ENCODE assay signal across 15 mouse cellular contexts in genomic region chr10:109764412-109765101, GRCm38 (mm10).
DNase-seq lines count a peak whose midpoint lies in the region; ATAC-seq and TF ChIP-seq lines count a peak whose summit lies in the region.
"Had no signal": no experiment of that assay in that cellular context is flagged by ENCODE, and none has a peak within 500 bp of the region (broad histone marks: within the 10 kb centered on the region; RNA-seq: fewer than 3 reads in every experiment).

No protein-coding gene starts in this region.

- no peak overlapping the region for H3K4me3 ChIP-seq in forebrain, embryonic 16.5 days (replicated peaks; ENCODE audit: low read length)
- no peak overlapping the region for H3K4me3 ChIP-seq in forebrain, embryonic 12.5 days (replicated peaks)
- H3K4me3 ChIP-seq in testis, adult 2 months (ENCODE audit: control insufficient read depth, low read depth, low read length), result peak overlapping the region; percentile 8
- H3K4me3 ChIP-seq: embryonic facial prominence, embryonic 12.5 days; heart, embryonic 13.5 days; hindbrain, embryonic 12.5 days had no signal

- H3K4me1 ChIP-seq in forebrain, embryonic 16.5 days (replicated peaks; ENCODE audit: control insufficient read depth, insufficient read depth, low read length), result no peaks in the 10 kb centered on the region
- H3K4me1 ChIP-seq in forebrain, embryonic 12.5 days, result no peaks in the 10 kb centered on the region
- H3K4me1 ChIP-seq in testis, adult 2 months (ENCODE audit: control insufficient read depth, insufficient read depth, low read length), result no peaks in the 10 kb centered on the region
- H3K4me1 ChIP-seq: embryonic facial prominence, embryonic 12.5 days; heart, embryonic 13.5 days; hindbrain, embryonic 12.5 days had no signal

- H3K4me2 ChIP-seq in forebrain, embryonic 16.5 days (ENCODE audit: low read length), result no peak overlapping the region
- no peak overlapping the region for H3K4me2 ChIP-seq in forebrain, embryonic 12.5 days
- H3K4me2 ChIP-seq: embryonic facial prominence, embryonic 12.5 days; heart, embryonic 13.5 days; hindbrain, embryonic 12.5 days had no signal

- 0 out of 2 replicates have a peak, but pooled peaks have one; percentile 23 for ATAC-seq in forebrain, embryonic 16.5 days
- ATAC-seq in forebrain, embryonic 12.5 days (ENCODE audit: low FRiP score), result no peak
- ATAC-seq in megakaryocyte progenitor cell, adult 5-6 weeks (replicated peaks; ENCODE audit: poor library complexity), result no peak
- ATAC-seq: intestine, postnatal 0 days; liver, postnatal 0 days had no signal

- 70% methylated on average over 18 of the region's 18 CpGs for WGBS in forebrain, embryonic 16.5 days
- WGBS in forebrain, embryonic 12.5 days, result 83% methylated on average over 18 of the region's 18 CpGs

- H3K27me3 ChIP-seq in forebrain, embryonic 16.5 days (replicated peaks; ENCODE audit: control insufficient read depth, insufficient read depth, low read length), result no peaks in the 10 kb centered on the region
- H3K27me3 ChIP-seq in forebrain, embryonic 12.5 days, result no peaks in the 10 kb centered on the region
- no peaks in the 10 kb centered on the region for H3K27me3 ChIP-seq in testis, adult 2 months (ENCODE audit: control insufficient read depth, insufficient read depth, low read length)
- H3K27me3 ChIP-seq: embryonic facial prominence, embryonic 12.5 days; heart, embryonic 13.5 days; hindbrain, embryonic 12.5 days had no signal

- H3K9ac ChIP-seq in forebrain, embryonic 16.5 days (replicated peaks; ENCODE audit: low read depth, low read length), result no peak overlapping the region
- no peak overlapping the region for H3K9ac ChIP-seq in forebrain, embryonic 12.5 days
- H3K9ac ChIP-seq: embryonic facial prominence, embryonic 12.5 days; heart, embryonic 13.5 days; hindbrain, embryonic 12.5 days; liver, postnatal 0 days had no signal

- no peak for TF ChIP-seq CTCF in testis, adult 2 months (IDR thresholded peaks at IDR 0.05; ENCODE audit: control insufficient read depth, insufficient read depth, insufficient replicate concordance, low read depth, low read length)

- peak; percentile 25 to 31 for DNase-seq in left cerebral cortex, adult 18-20 months (ENCODE audit: low spot score in 2 of 2)
- no peak for DNase-seq in left cerebral cortex, adult 11 months (ENCODE audit: low spot score)
- DNase-seq in testis, postnatal 10 days (ENCODE audit: low spot score), result no peak
- DNase-seq: adrenal gland, postnatal 10 days; gastrocnemius, postnatal 36 days; liver, postnatal 0 days had no signal

- H3K27ac ChIP-seq in forebrain, embryonic 16.5 days (ENCODE audit: low read length), result no peak overlapping the region
- H3K27ac ChIP-seq in forebrain, embryonic 12.5 days, result no peak overlapping the region
- no peak overlapping the region for H3K27ac ChIP-seq in testis, adult 2 months (ENCODE audit: control insufficient read depth, insufficient read depth, low read depth, low read length)
- H3K27ac ChIP-seq: embryonic facial prominence, embryonic 12.5 days; heart, embryonic 13.5 days; hindbrain, embryonic 12.5 days had no signal

- H3K36me3 ChIP-seq in forebrain, embryonic 16.5 days (ENCODE audit: control insufficient read depth, insufficient read depth), result no peaks in the 10 kb centered on the region
- no peaks in the 10 kb centered on the region for H3K36me3 ChIP-seq in forebrain, embryonic 12.5 days (replicated peaks)
- no peaks in the 10 kb centered on the region for H3K36me3 ChIP-seq in testis, adult 2 months (ENCODE audit: control insufficient read depth, insufficient read depth, low read length)
- H3K36me3 ChIP-seq: embryonic facial prominence, embryonic 12.5 days; G1E; heart, embryonic 13.5 days had no signal

- no peaks in the 10 kb centered on the region for H3K9me3 ChIP-seq in forebrain, embryonic 16.5 days (ENCODE audit: control insufficient read depth, low read length)
- no peaks in the 10 kb centered on the region for H3K9me3 ChIP-seq in forebrain, embryonic 12.5 days
- H3K9me3 ChIP-seq: embryonic facial prominence, embryonic 12.5 days; heart, embryonic 13.5 days; hindbrain, embryonic 12.5 days had no signal

- no peak for TF ChIP-seq POLR2A in testis, adult 2 months (IDR thresholded peaks at IDR 0.05; ENCODE audit: control insufficient read depth, low read depth, low read length)

Comparison
In these comparisons a context has a peak if more than half of its experiments do, and no peak if none do; other contexts are left out.
1. DNase-seq: peak in left cerebral cortex, adult 18-20 months (2 of 2); none in left cerebral cortex, adult 11 months (single experiment) and testis, postnatal 10 days (single experiment).